Mouse (Mus musculus) MEL (cell line): Measurements from ENCODE around the gene E130218I03Rik. TPM values are rescaled to one million over a fixed set of nuclear protein-coding genes. Genes with fewer than 3 reads are reported as not detected.

ENCODE experiments used
- DNase-seq: peaks from one replicate; pipeline ENCODE4 v3.0.0; 2011; ENCODE audit warnings: low read depth, low spot score
- H3K27ac ChIP-seq: 2 replicates; pipeline ENCODE4 v1.5.1; 2012; ENCODE audit warnings: low read depth, mild to moderate bottlenecking, control low read depth, low read length, moderate library complexity; ENCODE audit not compliant: control insufficient read depth
- H3K27me3 ChIP-seq, 2 experiments: fragments of 150-350 bp in 1 of 2; sonication (generic) in 1 of 2; 2 replicates each; pipeline ENCODE4 v1.6.1; 2012; ENCODE audit warnings: low read length in 2 of 2, mild to moderate bottlenecking in 2 of 2, improper control_type of control experiment in 1 of 2, moderate library complexity in 1 of 2; ENCODE audit not compliant: insufficient read depth in 2 of 2, control insufficient read depth in 1 of 2
- H3K36me3 ChIP-seq, 2 experiments: 2 replicates each; pipeline ENCODE4 v1.6.1; 2012 to 2014; ENCODE audit warnings: low read length in 2 of 2, improper control_type of control experiment in 1 of 2, inconsistent platforms in 1 of 2, mild to moderate bottlenecking in 1 of 2; ENCODE audit not compliant: insufficient read depth in 2 of 2, control insufficient read depth in 1 of 2
- H3K4me1 ChIP-seq, 2 experiments: fragments of 150-350 bp in 1 of 2; sonication (generic) in 1 of 2; 2 replicates each; pipeline ENCODE4 v1.6.1; 2012; ENCODE audit warnings: low read length in 2 of 2, improper control_type of control experiment in 1 of 2, mild to moderate bottlenecking in 1 of 2; ENCODE audit not compliant: insufficient read depth in 2 of 2, control insufficient read depth in 1 of 2
- H3K4me3 ChIP-seq, 2 experiments: fragments of 150-350 bp in 1 of 2; sonication (generic) in 1 of 2; 2 replicates each; pipeline ENCODE4 v1.5.1; 2012; ENCODE audit warnings: low read depth in 2 of 2, low read length in 2 of 2, mild to moderate bottlenecking in 2 of 2, moderate library complexity in 2 of 2, control low read depth in 1 of 2, improper control_type of control experiment in 1 of 2; ENCODE audit not compliant: control insufficient read depth in 1 of 2, insufficient read depth in 1 of 2
- H3K79me2 ChIP-seq: 2 replicates; pipeline ENCODE4 v1.6.1; 2012; ENCODE audit warnings: mild to moderate bottlenecking, low read length, moderate library complexity; ENCODE audit not compliant: control insufficient read depth, poor library complexity, insufficient read depth
- H3K9ac ChIP-seq: 2 replicates; pipeline ENCODE4 v1.6.1; 2012; ENCODE audit warnings: low read depth, mild to moderate bottlenecking, control low read depth, low read length, moderate library complexity; ENCODE audit not compliant: control insufficient read depth, poor library complexity, severe bottlenecking
- H3K9me3 ChIP-seq: fragments of 150-350 bp; sonication (generic); replicated peaks from 2 replicates; pipeline ENCODE4 v1.6.1; 2012; ENCODE audit warnings: mild to moderate bottlenecking, low read length, improper control_type of control experiment, moderate library complexity; ENCODE audit not compliant: insufficient read depth
- CTCF ChIP-seq, 3 experiments: IDR thresholded peaks in 2 of 3; conservative IDR thresholded peaks in 1 of 3; 2 replicates each; pipeline ENCODE4 v1.5.1; 2011 to 2012; ENCODE audit warnings: low read length in 3 of 3, low read depth in 2 of 3, mild to moderate bottlenecking in 2 of 3, improper control_type of control experiment in 1 of 3, inconsistent platforms in 1 of 3, mixed read lengths in 1 of 3, moderate library complexity in 1 of 3; ENCODE audit not compliant: control insufficient read depth in 1 of 3, insufficient read depth in 1 of 3, poor library complexity in 1 of 3, severe bottlenecking in 1 of 3
- ELF1 ChIP-seq: IDR thresholded peaks from 2 replicates; pipeline ENCODE4 v1.6.1; 2014; ENCODE audit warnings: low read depth, mild to moderate bottlenecking, inconsistent platforms, low read length, improper control_type of control experiment, moderate library complexity
- EP300 ChIP-seq, 2 experiments: IDR thresholded peaks; 2 replicates each; pipeline ENCODE4 v1.6.1; 2011; ENCODE audit warnings: improper control_type of control experiment in 2 of 2, low read length in 2 of 2, low read depth in 1 of 2, mild to moderate bottlenecking in 1 of 2
- HCFC1 ChIP-seq: IDR thresholded peaks from 2 replicates; pipeline ENCODE4 v1.6.1; 2012; ENCODE audit warnings: low read depth, mild to moderate bottlenecking, inconsistent platforms, low read length, improper control_type of control experiment, moderate library complexity
- JUND ChIP-seq: IDR thresholded peaks from 2 replicates; pipeline ENCODE4 v1.6.1; 2011; ENCODE audit warnings: low read depth, mild to moderate bottlenecking, improper control_type of control experiment, low read length
- KAT2A ChIP-seq: conservative IDR thresholded peaks from 2 replicates; pipeline ENCODE4 v1.6.1; 2012; ENCODE audit warnings: low read depth, low read length, improper control_type of control experiment, inconsistent platforms
- MAZ ChIP-seq: IDR thresholded peaks from 2 replicates; pipeline ENCODE4 v1.6.1; 2012; ENCODE audit warnings: low read depth, mild to moderate bottlenecking, inconsistent platforms, low read length, improper control_type of control experiment
- MYC ChIP-seq: IDR thresholded peaks from 2 replicates; pipeline ENCODE4 v1.6.1; 2011; ENCODE audit warnings: low read depth, mild to moderate bottlenecking, low read length, improper control_type of control experiment, moderate library complexity
- NRF1 ChIP-seq: IDR thresholded peaks from 2 replicates; pipeline ENCODE4 v1.6.1; 2014; ENCODE audit warnings: low read depth, mild to moderate bottlenecking, inconsistent platforms, low read length, improper control_type of control experiment, moderate library complexity; ENCODE audit not compliant: poor library complexity, insufficient read depth, severe bottlenecking
- RAD21 ChIP-seq: IDR thresholded peaks from 2 replicates; pipeline ENCODE4 v1.6.1; 2011; ENCODE audit warnings: mild to moderate bottlenecking, low read depth, low read length, improper control_type of control experiment
- SMC3 ChIP-seq: IDR thresholded peaks from 2 replicates; pipeline ENCODE4 v1.6.1; 2011; ENCODE audit warnings: low read depth, low read length, improper control_type of control experiment
- TBP ChIP-seq: IDR thresholded peaks from 2 replicates; pipeline ENCODE4 v1.8.0; 2011; ENCODE audit warnings: low read depth, low read length, improper control_type of control experiment
- ZC3H11A ChIP-seq: IDR thresholded peaks from 2 replicates; pipeline ENCODE4 v1.6.1; 2012; ENCODE audit warnings: low read depth, mild to moderate bottlenecking, inconsistent platforms, low read length, improper control_type of control experiment
- ZMIZ1 ChIP-seq: IDR thresholded peaks from 2 replicates; pipeline ENCODE4 v1.6.1; 2012; ENCODE audit warnings: low read depth, mild to moderate bottlenecking, inconsistent platforms, low read length, improper control_type of control experiment, moderate library complexity
- polyA plus RNA-seq, 2 experiments: library from polyadenylated mRNA; stranded (reverse) in 1 of 2; unstranded in 1 of 2; fragments of >175 nt in 1 of 2; fragments of >200 nt in 1 of 2; gene quantifications; 2 replicates each; pipeline versions ENCODE4 v1.2.1 to v1.2.4; 2012; ENCODE audit warnings: low replicate concordance in 2 of 2, low read depth in 1 of 2; ENCODE audit not compliant: insufficient read length in 2 of 2, insufficient read depth in 1 of 2, missing spikeins in 1 of 2
- total RNA-seq: library from RNA; depleted of rRNA; stranded (reverse); fragments of 300-350 nt; gene quantifications from 2 replicates; pipeline ENCODE4 v1.2.3, GENCODE M21; 2012; rRNA removed

The E130218I03Rik gene
- total and polyA plus RNA-seq, 3 experiments = 1.6 to 2.8 TPM; not detected in 1

DNA sequence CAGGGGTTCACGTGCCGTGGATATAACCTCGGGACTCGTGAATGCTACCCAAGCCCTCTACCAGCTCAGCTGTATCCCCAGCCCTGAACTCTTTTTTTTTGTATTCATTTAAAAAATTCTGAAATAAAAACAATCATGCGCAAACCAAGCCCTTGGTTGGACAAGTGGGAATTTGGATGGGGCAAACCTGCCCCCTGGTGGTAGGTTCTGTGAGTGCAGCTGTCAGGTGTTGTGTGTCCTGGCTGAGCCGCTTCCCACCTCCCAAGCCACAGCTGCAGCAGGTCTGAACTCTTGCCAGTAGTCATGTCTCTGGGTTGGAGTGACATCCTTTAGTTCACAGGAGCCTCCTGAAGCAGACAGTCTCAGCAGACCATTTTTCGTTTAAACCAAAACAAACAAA lies 48.6 kb downstream of the E130218I03Rik start:
- Histone ChIP-seq H3K79me2 (peaks cover 2% of the 10 kb centered on the region; the same call in 1 of the 2 replicates), H3K9me3 (no peaks in the 10 kb centered on the region), H3K4me3 (no peak overlapping the region), H3K9ac (no peak overlapping the region), H3K36me3 (peaks cover 0 to 7% of the 10 kb centered on the region in 2 experiments; a peak in 2 of 4 replicates), H3K4me1 (peaks cover 0 to 8% of the 10 kb centered on the region in 2 experiments; a peak in 2 of 4 replicates), H3K27ac (no peak overlapping the region), H3K27me3 (no peaks in the 10 kb centered on the region)
- no peak for TF ChIP-seq JUND
- no peak for TF ChIP-seq MAZ
- TF ChIP-seq ZC3H11A = peak; percentile 61
- peak; percentile 56 for TF ChIP-seq RAD21
- peak; percentile 58 for TF ChIP-seq SMC3
- no peak for TF ChIP-seq KAT2A
- peak; percentile 59 to 66 (median 61) for TF ChIP-seq CTCF (IDR thresholded peaks at IDR 0.05 in 2 of 3, conservative IDR thresholded peaks at IDR 0.05 in 1 of 3; ENCODE audit: control insufficient read depth in 1 of 3, insufficient read depth in 1 of 3, low read depth in 2 of 3, low read length in 3 of 3, poor library complexity in 1 of 3, severe bottlenecking in 1 of 3)
- DNase-seq = peak; percentile 76

DNA sequence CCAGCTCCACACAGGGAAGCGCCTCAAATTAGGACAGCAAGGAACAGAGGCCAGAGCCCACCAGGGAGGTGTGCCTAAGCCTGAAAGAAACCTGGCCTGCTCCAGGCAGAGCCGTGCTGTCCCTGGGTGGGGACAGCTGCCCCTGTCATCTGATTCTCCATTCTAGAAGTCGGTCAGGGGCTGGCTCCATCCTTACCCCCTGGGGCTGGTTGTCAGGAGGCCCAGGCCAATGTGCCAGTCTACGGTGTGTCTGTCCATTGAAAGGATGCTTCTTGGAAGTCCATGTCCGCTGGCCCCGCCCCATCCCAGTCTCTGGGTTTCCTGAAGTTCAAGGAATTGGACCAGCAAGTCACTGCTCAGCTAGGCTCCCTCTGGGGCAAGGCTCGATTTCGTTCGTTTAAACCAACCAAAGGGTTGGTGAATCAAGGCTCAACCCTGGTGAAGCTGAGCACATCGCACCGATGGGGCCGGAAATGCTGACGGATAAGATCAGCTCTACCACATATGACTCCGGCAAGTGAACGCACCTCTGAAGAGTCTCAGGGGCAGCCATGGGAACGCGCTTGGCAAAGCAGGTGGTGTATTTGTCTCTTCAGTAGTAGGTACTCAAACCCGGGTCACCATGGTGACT lies 49.7 kb downstream of the E130218I03Rik start:
- Histone ChIP-seq H3K9ac (no peak overlapping the region), H3K27ac (no peak overlapping the region), H3K4me3 (no peak overlapping the region), H3K4me1 (peaks cover 0 to 7% of the 10 kb centered on the region in 2 experiments; a peak in 2 of 4 replicates), H3K9me3 (no peaks in the 10 kb centered on the region), H3K27me3 (no peaks in the 10 kb centered on the region), H3K79me2 (no peaks in the 10 kb centered on the region), H3K36me3 (peaks cover 0 to 7% of the 10 kb centered on the region in 2 experiments; a peak in 2 of 4 replicates)
- no peak for TF ChIP-seq ZMIZ1
- TF ChIP-seq MYC = no peak
- TF ChIP-seq RAD21 = no peak
- DNase-seq = no peak

DNA sequence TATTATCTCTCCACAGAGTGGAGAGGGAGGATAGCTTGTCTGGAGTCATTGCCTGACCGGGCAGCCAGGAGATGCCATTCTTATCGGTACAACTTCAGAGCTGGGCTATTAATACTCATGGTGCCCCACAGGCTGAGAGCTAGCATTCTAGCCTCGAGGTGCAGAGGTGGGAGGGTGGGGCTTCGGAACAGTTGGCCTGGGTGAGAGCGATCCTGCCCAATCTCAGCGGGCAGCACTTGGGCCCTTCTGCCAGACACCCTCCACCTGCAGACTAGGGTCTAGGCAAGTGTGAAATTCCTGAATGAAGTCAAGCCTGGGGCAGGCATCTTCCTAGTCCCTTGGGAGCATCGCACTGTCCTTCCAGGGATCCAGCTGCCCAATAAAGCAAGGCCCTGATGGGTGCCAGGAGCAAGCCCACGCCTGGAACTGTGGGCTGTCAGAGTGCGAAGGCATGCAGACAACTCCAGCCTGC lies 50.3 kb downstream of the E130218I03Rik start:
- Histone ChIP-seq H3K36me3 (peaks cover 0 to 1% of the 10 kb centered on the region in 2 experiments; a peak in 1 of 4 replicates), H3K79me2 (no peaks in the 10 kb centered on the region), H3K4me3 (no peak overlapping the region), H3K9me3 (no peaks in the 10 kb centered on the region), H3K27ac (no peak overlapping the region), H3K27me3 (no peaks in the 10 kb centered on the region), H3K4me1 (peaks cover 0 to 2% of the 10 kb centered on the region in 2 experiments; a peak in 2 of 4 replicates), H3K9ac (no peak overlapping the region)
- TF ChIP-seq ELF1 (no peak), EP300 (IDR thresholded peaks at IDR 0.05; ENCODE audit: low read depth in 1 of 2, low read length in 2 of 2) (no peak), HCFC1 (no peak), NRF1 (no peak), JUND (no peak), TBP (no peak)
- DNase-seq = no peak

Other genes with a start within 250 kb of the E130218I03Rik start
- 15.9 and 19.0 TPM in 2 replicates for gene Dhdds, start 242.7 kb upstream of the E130218I03Rik start, total RNA-seq
- 10 to 100 TPM in 1 of 2 experiments, not detected in 1; 37.7 TPM for gene Dhdds, start 242.7 kb upstream of the E130218I03Rik start, polyA plus RNA-seq
- not detected in 2 replicates for gene Lin28a, start 224.8 kb upstream of the E130218I03Rik start, total RNA-seq
- gene Lin28a, start 224.8 kb upstream of the E130218I03Rik start, polyA plus RNA-seq = under 1 TPM in 1 of 2 experiments, not detected in 1; 0.01 TPM
- not detected in 2 replicates for gene Zfp683, start 189.8 kb upstream of the E130218I03Rik start, total RNA-seq
- gene Zfp683, start 189.8 kb upstream of the E130218I03Rik start, polyA plus RNA-seq = not detected
- 0.65 and 0.72 TPM in 2 replicates for gene Crybg2, start 182.8 kb upstream of the E130218I03Rik start, total RNA-seq
- 1 to 10 TPM in 1 of 2 experiments, not detected in 1; 2.3 TPM for gene Crybg2, start 182.8 kb upstream of the E130218I03Rik start, polyA plus RNA-seq
- gene Cd52, start 148.6 kb upstream of the E130218I03Rik start, total RNA-seq = 0.52 and 1.3 TPM in 2 replicates
- gene Cd52, start 148.6 kb upstream of the E130218I03Rik start, polyA plus RNA-seq = under 1 TPM in 1 of 2 experiments, not detected in 1; 0.86 TPM
- gene Ubxn11, start 141.1 kb upstream of the E130218I03Rik start, total RNA-seq = 2.6 and 5.4 TPM in 2 replicates
- gene Ubxn11, start 141.1 kb upstream of the E130218I03Rik start, polyA plus RNA-seq = 10 to 100 TPM in 1 of 2 experiments, not detected in 1; 11.9 TPM
- gene Sh3bgrl3, start 114.9 kb upstream of the E130218I03Rik start, total RNA-seq = 122 and 126 TPM in 2 replicates
- 100 to 1,000 TPM in 1 of 2 experiments, not detected in 1; 414 TPM for gene Sh3bgrl3, start 114.9 kb upstream of the E130218I03Rik start, polyA plus RNA-seq
- gene Cep85, start 56.5 kb upstream of the E130218I03Rik start, total RNA-seq = 30.8 and 32.9 TPM in 2 replicates
- 10 to 100 TPM; 80.9 to 81.1 TPM for gene Cep85, start 56.5 kb upstream of the E130218I03Rik start, polyA plus RNA-seq
- gene Gm7534, start 40.7 kb upstream of the E130218I03Rik start, total RNA-seq = not detected in 2 replicates
- not detected for gene Gm7534, start 40.7 kb upstream of the E130218I03Rik start, polyA plus RNA-seq
- not detected in 2 replicates for gene Catsper4, start 16.3 kb upstream of the E130218I03Rik start, total RNA-seq
- gene Catsper4, start 16.3 kb upstream of the E130218I03Rik start, polyA plus RNA-seq = not detected
- not detected in 2 replicates for gene Cnksr1, start 5.3 kb upstream of the E130218I03Rik start, total RNA-seq
- gene Cnksr1, start 5.3 kb upstream of the E130218I03Rik start, polyA plus RNA-seq = under 1 TPM in 1 of 2 experiments, not detected in 1; 0.07 TPM
- 27.3 and 30.4 TPM in 2 replicates for gene Zfp593, start 1.9 kb downstream of the E130218I03Rik start, total RNA-seq
- 10 to 100 TPM in 1 of 2 experiments, not detected in 1; 33.9 TPM for gene Zfp593, start 1.9 kb downstream of the E130218I03Rik start, polyA plus RNA-seq
- not detected in 2 replicates for gene Gm30191, start 3.3 kb downstream of the E130218I03Rik start, total RNA-seq
- gene Gm30191, start 3.3 kb downstream of the E130218I03Rik start, polyA plus RNA-seq = not detected
- gene Grrp1, start 10.4 kb downstream of the E130218I03Rik start, total RNA-seq = not detected in 2 replicates
- gene Grrp1, start 10.4 kb downstream of the E130218I03Rik start, polyA plus RNA-seq = not detected
- gene Pdik1l, start 44.2 kb downstream of the E130218I03Rik start, total RNA-seq = 13.0 and 14.3 TPM in 2 replicates
- 10 to 100 TPM; 11.7 to 32.1 TPM for gene Pdik1l, start 44.2 kb downstream of the E130218I03Rik start, polyA plus RNA-seq
- not detected in 2 replicates for gene Trim63, start 71.5 kb downstream of the E130218I03Rik start, total RNA-seq
- gene Trim63, start 71.5 kb downstream of the E130218I03Rik start, polyA plus RNA-seq = not detected
- 0.46 and 0.54 TPM in 2 replicates for gene Slc30a2, start 99.5 kb downstream of the E130218I03Rik start, total RNA-seq
- gene Slc30a2, start 99.5 kb downstream of the E130218I03Rik start, polyA plus RNA-seq = under 1 TPM in 1 of 2 experiments, not detected in 1; 0.39 TPM
- 0.03 and 0.04 TPM in 2 replicates for gene Extl1, start 140.2 kb downstream of the E130218I03Rik start, total RNA-seq
- under 1 TPM in 1 of 2 experiments, not detected in 1; 0.33 TPM for gene Extl1, start 140.2 kb downstream of the E130218I03Rik start, polyA plus RNA-seq
- gene Pafah2, start 152.7 kb downstream of the E130218I03Rik start, total RNA-seq = 6.0 TPM in 2 replicates
- gene Pafah2, start 152.7 kb downstream of the E130218I03Rik start, polyA plus RNA-seq = 10 to 100 TPM in 1 of 2 experiments, not detected in 1; 10.6 TPM
- 200 and 214 TPM in 2 replicates for gene Stmn1, start 224.7 kb downstream of the E130218I03Rik start, total RNA-seq
- gene Stmn1, start 224.7 kb downstream of the E130218I03Rik start, polyA plus RNA-seq = 100 to 1,000 TPM in 1 of 2 experiments, not detected in 1; 350 TPM